Mouse (Mus musculus) gastrocnemius, adult 8-10 months (tissue): ENCODE results near the gene Abl1. TPM values are rescaled to one million over a fixed set of nuclear protein-coding genes. Genes with fewer than 3 reads are reported as not detected.

ENCODE experiments used
- DNase-seq, 2 experiments: peaks; one replicate each; pipeline ENCODE4 v3.0.0; 2022; ENCODE audit warnings: low spot score in 2 of 2
- total RNA-seq, 4 experiments: library from RNA; stranded (reverse); gene quantifications; 2 replicates each; pipeline ENCODE4 v1.2.4; 2022

The Abl1 gene
- total RNA-seq, 4 experiments from 2014 or later, result 24.3 to 33.7 (median 26.4) TPM

DNA sequence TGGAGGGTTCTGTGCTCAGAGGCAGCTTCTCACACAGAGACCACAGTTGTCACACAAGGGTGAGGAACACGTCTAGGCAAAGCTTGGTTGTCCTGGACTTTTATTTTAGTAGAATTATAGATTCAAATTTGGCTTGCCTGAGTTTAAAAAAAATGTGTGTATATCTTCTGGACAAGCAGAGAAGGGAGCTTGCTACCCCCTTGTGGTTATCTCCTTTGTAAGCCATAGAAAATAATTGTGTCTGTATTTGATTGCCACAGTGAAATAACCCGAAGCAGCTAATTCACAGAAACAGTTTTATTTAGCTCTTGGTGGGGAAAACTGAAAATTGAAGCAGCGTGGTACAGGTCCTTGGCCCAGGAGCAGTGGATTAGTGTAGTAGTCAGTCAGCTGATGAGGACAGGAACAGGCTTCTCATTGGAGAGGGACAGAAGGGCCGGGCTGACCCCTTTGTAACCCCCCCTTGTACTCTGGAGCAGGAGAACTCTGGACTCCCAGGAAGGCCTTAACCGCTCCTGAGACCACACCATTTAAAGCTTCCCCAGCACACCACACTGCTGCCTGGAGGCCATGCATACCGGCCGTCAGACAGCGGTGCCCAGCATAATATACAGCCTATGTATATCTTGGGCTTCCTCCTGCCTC, 94.9 kb downstream of the Abl1 start:
- DNase-seq, result no peak

- peak; percentile 76 to 81 for DNase-seq
Observed at GRCm38 (mm10) chr2:31785074-31785473, 96.9 kb downstream of the Abl1 start.

- DNase-seq, result peak; percentile 63 to 64
Observed at GRCm38 (mm10) chr2:31787029-31787428, 98.9 kb downstream of the Abl1 start.

GRCm38 (mm10) chr2:31788227-31788626, 100.1 kb downstream of the Abl1 start:
- no peak for DNase-seq

DNA sequence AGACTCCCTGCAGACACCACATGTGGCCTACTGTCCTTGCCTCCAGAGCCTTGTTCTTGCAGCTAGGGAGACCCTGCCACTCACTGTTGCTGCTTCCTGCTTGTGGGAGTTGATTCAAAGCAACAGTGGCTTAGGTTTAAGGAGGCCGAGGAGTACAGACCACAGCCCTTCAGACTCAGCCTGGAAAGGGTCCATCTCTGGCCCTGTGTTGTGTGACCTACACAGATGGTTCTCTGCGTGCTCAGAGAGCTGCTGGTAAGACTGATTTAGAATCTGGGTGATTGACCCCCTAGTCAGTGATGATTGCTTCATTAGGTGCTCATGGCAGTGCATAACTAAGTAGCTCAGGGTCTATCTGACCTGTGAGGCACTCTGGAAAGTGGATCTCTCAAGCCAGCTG, 101.0 kb downstream of the Abl1 start:
- no peak for DNase-seq

DNA sequence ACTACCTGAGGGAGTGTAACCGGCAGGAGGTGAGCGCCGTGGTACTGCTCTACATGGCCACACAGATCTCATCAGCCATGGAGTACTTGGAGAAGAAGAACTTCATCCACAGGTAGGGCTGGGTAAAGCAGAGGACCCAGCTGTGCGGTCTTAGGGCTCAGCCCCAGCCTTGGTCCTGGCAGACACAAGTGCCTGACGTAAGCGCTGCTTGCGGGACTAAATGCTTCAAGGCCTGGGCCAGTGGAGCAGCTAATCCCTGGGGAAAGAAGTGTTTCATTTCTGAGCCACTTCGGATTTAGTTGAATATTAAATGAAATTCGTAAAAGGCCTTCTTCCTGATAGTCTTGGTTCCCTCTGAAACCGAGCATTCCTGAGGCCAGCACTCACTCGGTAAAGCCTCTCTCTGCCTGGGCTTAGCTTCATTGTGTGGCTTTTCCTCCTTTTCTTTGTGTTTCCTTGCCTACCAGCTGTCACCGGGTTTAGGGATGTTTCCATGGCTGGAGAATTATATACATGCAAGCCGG, 102.6 kb downstream of the Abl1 start:
- DNase-seq, result no peak

- no peak for DNase-seq
Observed at GRCm38 (mm10) chr2:31791260-31791659, 103.1 kb downstream of the Abl1 start.

- no peak for DNase-seq
Observed at GRCm38 (mm10) chr2:31792611-31793010, 104.4 kb downstream of the Abl1 start.

GRCm38 (mm10) chr2:31796943-31797342, 108.8 kb downstream of the Abl1 start:
- no peak for DNase-seq

DNA sequence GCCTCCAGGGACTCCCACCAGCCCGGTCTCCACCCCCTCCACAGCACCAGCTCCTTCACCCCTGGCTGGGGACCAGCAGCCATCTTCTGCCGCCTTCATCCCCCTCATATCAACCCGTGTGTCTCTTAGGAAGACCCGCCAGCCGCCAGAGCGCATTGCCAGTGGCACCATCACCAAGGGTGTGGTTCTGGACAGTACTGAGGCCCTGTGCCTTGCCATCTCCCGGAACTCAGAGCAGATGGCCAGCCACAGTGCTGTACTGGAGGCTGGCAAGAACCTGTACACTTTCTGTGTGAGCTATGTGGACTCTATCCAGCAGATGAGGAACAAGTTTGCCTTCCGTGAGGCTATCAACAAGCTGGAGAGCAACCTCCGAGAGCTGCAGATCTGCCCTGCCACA, 113.2 kb downstream of the Abl1 start:
- no peak for DNase-seq

- DNase-seq, result no peak
Observed at GRCm38 (mm10) chr2:31802811-31803210, 114.6 kb downstream of the Abl1 start.

GRCm38 (mm10) chr2:31803480-31803879, 115.3 kb downstream of the Abl1 start:
- no peak for DNase-seq

DNA sequence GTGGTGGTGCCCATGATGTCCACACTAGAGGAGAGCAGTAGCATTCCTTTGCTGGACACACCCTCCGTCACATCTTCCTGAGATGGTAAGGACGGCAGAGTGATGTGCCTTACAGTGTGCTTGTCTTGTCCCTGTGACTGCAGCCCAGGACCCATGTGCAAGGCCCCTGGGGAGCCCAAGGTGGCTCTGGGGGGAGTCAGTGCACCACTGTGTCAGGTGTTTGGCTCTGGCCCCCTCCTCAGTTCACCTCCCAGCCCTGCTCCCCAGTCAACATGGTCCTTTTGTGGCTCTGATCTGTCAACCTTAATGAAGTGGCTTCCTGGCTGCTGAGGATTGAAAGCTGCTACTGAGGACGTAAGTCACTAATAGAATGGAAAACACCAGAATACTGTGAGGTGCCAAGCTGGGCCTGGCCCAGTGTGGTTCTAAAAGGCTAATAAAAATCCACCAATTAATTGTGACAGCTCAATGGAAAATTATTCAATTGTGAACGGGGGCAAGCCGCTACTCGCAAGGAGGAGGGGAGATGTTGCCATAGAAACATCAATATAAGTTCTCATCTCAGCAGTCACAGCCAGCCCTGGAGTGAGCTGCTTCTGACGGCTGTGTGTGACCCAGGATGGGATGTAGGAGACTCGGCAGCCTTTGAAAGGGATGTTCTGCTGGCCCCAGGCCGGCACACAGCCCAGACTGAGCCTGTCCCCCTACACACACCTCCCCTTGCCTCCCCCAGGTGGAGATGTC, 118.6 kb downstream of the Abl1 start:
- DNase-seq, result no peak

DNA sequence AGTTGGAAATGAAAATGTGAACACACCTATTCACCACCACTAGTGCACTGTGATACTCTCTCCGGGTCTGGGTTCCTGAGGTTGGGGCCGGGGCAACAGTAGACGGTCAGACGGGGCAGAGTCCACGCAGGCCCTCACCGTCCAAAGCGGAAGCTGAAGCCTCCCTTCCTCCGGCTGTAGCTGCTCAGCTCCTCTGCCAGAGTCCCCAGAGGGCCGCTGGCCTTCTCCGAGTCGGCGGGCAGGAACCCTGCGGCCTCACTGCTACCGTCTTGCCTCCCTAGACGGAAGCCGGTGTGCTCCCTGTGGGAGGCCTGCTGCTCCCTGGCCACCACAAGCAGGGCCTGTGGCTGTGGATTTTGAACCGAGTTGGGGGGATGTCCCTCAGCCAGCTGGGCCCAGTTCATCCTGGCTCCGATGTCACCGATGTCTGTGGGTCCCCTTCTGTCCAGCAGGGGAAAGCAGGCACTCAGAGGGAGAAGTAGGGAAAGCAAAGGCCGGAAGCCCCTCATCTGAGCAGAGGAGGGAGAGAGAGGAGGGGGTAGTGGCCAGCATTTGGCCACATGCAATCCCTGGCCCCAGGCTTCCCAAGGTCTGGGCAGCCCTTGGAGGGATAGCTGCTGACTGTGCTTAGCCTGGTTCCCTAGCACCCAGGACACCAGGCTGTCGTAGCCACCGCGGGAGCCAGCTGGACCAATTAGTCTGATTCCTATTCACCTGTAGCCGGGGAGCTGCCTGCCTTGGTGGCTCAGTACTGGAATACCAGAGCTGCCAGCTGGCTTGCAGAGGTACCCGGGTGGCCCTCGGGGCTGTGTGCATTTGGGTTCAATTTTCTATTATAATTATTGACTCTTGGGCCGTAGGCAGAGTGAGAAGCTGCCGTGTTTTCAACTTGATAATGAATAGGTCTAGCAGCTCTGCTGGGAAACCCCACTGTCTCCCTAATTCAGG, 120.5 kb downstream of the Abl1 start:
- no peak for DNase-seq

DNA sequence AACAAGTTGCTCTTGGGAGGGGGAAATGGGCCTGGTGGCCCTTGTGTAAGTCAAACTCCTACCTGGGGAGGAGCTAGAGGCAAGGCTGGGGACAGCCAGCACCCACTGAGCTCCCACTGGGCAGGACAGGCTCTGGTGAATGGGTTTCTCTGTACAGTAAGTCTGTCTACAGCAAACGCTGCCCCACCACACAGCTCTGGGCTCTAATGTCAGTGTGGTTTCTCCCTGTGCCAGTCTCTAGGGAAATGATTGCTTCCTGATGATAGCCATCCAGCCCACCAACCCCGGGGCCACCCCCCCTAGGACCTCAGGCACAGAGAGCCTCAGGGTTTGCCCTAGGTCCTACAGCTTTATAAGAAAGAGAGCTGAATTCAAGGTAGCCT, 121.2 kb downstream of the Abl1 start:
- DNase-seq, result no peak

DNA sequence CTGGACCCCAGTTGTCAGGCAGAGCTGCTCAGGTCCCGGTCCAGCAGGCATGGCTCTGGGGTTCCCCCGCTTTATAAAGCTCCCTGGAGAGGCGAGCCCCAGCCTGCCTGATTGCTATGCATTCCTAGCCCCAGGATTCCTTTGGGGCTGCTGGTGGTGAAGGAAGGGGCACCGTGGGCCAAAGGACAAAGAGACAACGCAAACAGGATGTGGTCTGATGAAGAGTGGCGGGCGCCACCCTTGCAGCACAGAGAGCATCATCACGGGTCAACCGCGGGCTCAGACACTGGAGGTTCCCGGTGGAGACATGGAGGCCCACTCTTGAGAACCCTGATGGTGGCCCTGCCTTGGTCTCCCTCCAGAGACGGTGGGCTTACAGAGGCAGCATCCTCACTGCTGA, 122.3 kb downstream of the Abl1 start, which contains the start of gene Qrfp:
Gene Qrfp, minus strand, starts transcription at position 137 of the 400 bp plus-strand sequence.
- no peak for DNase-seq

GRCm38 (mm10) chr2:31811086-31811958, 123.1 kb downstream of the Abl1 start:
- no peak for DNase-seq

DNA sequence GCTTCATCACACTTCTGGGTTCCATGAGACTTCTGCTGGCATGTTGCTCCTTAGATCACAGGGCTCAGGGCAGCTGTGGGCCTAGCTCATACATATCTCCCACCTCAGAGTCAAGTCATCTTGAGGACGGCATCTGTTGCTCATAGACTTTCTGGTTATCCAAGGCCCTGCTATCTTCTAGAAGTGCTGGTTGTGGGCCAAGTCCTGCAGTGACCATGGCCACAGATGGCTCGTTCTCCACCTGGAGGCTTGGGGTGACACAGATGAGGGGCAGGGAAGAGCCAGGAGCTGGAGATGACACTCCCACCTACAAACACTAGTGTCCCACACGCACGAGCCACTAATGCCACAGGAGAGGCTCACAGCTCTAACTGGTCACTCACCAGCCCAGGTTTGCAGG, 125.5 kb downstream of the Abl1 start:
- no peak for DNase-seq

DNA sequence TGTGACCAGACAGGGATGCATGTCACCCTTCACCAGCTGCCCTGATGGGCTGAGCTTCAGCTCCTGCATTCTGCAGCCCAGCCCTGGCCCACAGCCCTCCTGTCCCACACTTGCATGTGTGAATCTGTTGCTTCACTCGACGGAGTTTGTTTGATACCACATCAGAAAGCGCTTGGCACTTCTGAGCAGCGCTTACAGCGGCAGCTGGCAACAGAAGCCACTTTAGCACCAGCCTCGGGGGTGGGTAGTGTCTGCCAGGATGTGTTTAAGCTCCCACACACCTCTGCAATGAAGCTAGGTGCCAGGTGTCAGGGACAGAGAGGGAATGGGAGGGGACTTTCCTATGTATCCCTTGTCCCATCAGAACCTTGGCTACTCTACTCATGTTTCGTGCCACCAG, 126.5 kb downstream of the Abl1 start:
- DNase-seq, result no peak

GRCm38 (mm10) chr2:31815367-31815766, 127.2 kb downstream of the Abl1 start:
- peak; percentile 40 to 49 for DNase-seq
